Mouse (Mus musculus) neural tube, embryonic 15.5 days (tissue): ENCODE data around the gene Zfp697. TPM values are rescaled to one million over a fixed set of nuclear protein-coding genes. Genes with fewer than 3 reads are reported as not detected.
"Not testable (repeated sequence)": the region's sequence is repeated elsewhere in the genome, so short reads cannot be mapped to it uniquely, and the experiment has no call there.

Experiments used
- ATAC-seq: fragments of 200-750 bp; cut with Nextera tagmentation; 2 replicates; pipeline ENCODE4 v1.8.0; 2017; ENCODE audit warnings: mild to moderate bottlenecking, moderate TSS enrichment, moderate library complexity; ENCODE audit not compliant: low FRiP score
- H3K27ac ChIP-seq: fragments of 300-500 bp; sonication (generic); replicated peaks from 2 replicates; pipeline ENCODE4 v1.5.1; 2015; ENCODE audit warnings: mild to moderate bottlenecking, inconsistent platforms
- H3K27me3 ChIP-seq: fragments of 300-500 bp; sonication (generic); replicated peaks from 2 replicates; pipeline ENCODE4 v1.6.1; 2015; ENCODE audit warnings: inconsistent platforms
- H3K36me3 ChIP-seq: fragments of 300-500 bp; sonication (generic); 2 replicates; pipeline ENCODE4 v1.6.1; 2015; ENCODE audit warnings: inconsistent platforms
- H3K4me1 ChIP-seq: fragments of 300-500 bp; sonication (generic); 2 replicates; pipeline ENCODE4 v1.6.1; 2015; ENCODE audit warnings: inconsistent platforms
- H3K4me2 ChIP-seq: fragments of 300-500 bp; sonication (generic); 2 replicates; pipeline ENCODE4 v1.6.1; 2015; ENCODE audit warnings: inconsistent platforms, mild to moderate bottlenecking, moderate library complexity
- H3K4me3 ChIP-seq: fragments of 300-500 bp; sonication (generic); replicated peaks from 2 replicates; pipeline ENCODE4 v1.5.1; 2015; ENCODE audit warnings: mild to moderate bottlenecking, inconsistent platforms
- H3K9ac ChIP-seq: fragments of 300-500 bp; sonication (generic); replicated peaks from 2 replicates; pipeline ENCODE4 v1.6.1; 2015; ENCODE audit warnings: mild to moderate bottlenecking, inconsistent platforms
- H3K9me3 ChIP-seq: fragments of 300-500 bp; sonication (generic); replicated peaks from 2 replicates; pipeline ENCODE4 v1.6.1; 2016; ENCODE audit warnings: inconsistent platforms
- WGBS: fragments of 180-500 bp; shearing (Covaris S2); methylation state at CpG from one replicate; pipeline ENCODE4 v1.1.7; 2015; ENCODE audit warnings: mixed read lengths; 5-methylcytosine and 5-hydroxymethylcytosine counted together
- polyA plus RNA-seq: library from polyadenylated mRNA; unstranded; fragments of >200 nt; fragmentation: Nextera tagmentation; extraction: Ambion mirVana; gene quantifications from 2 replicates; pipeline ENCODE4 v1.2.1, GENCODE M21; 2015

The Zfp697 gene
- polyA plus RNA-seq, 1 experiment from 2014 or later: 17.0 TPM

GRCm38 (mm10) chr3:98374980-98375379, 7.3 kb upstream of the Zfp697 start:
- WGBS: 92% methylated on average over 5 of the region's 5 CpGs

DNA sequence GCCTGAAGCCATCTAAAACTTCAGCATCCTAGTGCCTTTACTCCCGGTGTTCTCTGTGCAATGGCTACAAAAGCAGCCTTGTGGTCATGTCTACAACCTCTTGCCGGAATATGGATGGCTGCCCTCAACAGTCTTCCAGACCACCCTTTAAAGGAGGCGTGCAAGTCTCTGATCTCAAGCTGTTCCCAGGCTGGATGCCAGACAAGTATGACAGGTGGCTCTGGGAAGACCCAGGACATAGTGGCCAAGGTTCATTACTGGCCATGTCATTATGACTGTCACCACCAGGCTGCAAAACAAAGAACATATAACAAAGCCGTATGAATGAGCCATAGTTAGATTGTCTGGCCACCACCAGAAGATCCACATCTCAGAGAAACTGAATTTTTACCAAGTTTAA, 4.0 kb upstream of the Zfp697 start:
- no peak overlapping the region for H3K4me3 ChIP-seq
- peaks cover 9% of the 10 kb centered on the region; the same call in 1 of the 2 replicates for H3K4me1 ChIP-seq
- H3K9ac ChIP-seq: no peak overlapping the region
- no peak for ATAC-seq
- H3K9me3 ChIP-seq: no peaks in the 10 kb centered on the region
- no peak overlapping the region for H3K4me2 ChIP-seq
- H3K27ac ChIP-seq: no peak overlapping the region
- H3K36me3 ChIP-seq: no peaks in the 10 kb centered on the region
- 90% methylated on average over 4 of the region's 4 CpGs for WGBS
- no peaks in the 10 kb centered on the region for H3K27me3 ChIP-seq

More at GRCm38 (mm10) chr3:98374980-98375379, 7.3 kb upstream of the Zfp697 start:
- Histone ChIP-seq H3K9me3 (no peaks in the 10 kb centered on the region), H3K27ac (no peak overlapping the region), H3K4me3 (no peak overlapping the region), H3K4me2 (no peak overlapping the region), H3K4me1 (no peaks in the 10 kb centered on the region), H3K27me3 (no peaks in the 10 kb centered on the region), H3K9ac (no peak overlapping the region), H3K36me3 (no peaks in the 10 kb centered on the region)
- no peak for ATAC-seq

GRCm38 (mm10) chr3:98379236-98379635, 3.0 kb upstream of the Zfp697 start:
- ATAC-seq: no peak
- Histone ChIP-seq H3K27me3 (no peaks in the 10 kb centered on the region), H3K4me2 (no peak overlapping the region), H3K9ac (no peak overlapping the region), H3K36me3 (no peaks in the 10 kb centered on the region), H3K4me1 (peaks cover 19% of the 10 kb centered on the region), H3K4me3 (no peak overlapping the region), H3K9me3 (no peaks in the 10 kb centered on the region), H3K27ac (no peak overlapping the region)
- 19% methylated on average over 7 of the region's 7 CpGs for WGBS

DNA sequence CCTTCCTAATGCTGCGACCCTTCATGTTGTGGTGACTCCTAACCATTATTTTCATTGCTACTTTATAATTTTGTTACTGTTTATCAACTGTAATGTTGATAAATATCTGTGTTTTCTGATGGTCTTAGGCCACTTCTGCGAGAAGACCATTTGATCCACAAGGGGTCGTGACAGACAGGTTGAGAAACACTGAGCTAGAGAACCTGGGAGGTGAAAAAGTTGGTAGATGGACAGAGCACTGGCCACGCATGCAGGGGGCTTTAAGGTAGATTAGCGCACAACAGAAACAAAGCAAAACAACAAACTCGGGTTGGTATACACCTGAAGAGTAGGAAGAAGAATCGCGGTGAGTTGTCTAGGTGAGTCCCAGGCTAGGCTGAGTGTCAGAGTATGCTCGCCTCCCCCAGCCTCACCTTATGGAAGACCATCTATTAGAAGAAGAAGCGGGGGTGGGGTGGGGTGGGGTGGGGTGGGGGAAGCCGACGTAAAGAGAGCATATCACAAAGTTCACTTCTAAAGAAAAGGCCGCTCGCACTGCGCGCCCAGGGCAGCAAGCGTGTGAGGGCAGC, 500 bp upstream of the Zfp697 start:
- WGBS: 5% methylated on average over 17 of the region's 17 CpGs
- H3K4me1 ChIP-seq: peaks cover 31% of the 10 kb centered on the region
- no peaks in the 10 kb centered on the region for H3K36me3 ChIP-seq
- peak; percentile 25; the same call in 1 of the 2 replicates for ATAC-seq
- H3K9ac ChIP-seq: peak overlapping the region; percentile 94
- peak overlapping the region; percentile 92 for H3K27ac ChIP-seq
- no peaks in the 10 kb centered on the region for H3K27me3 ChIP-seq
- no peaks in the 10 kb centered on the region for H3K9me3 ChIP-seq
- H3K4me2 ChIP-seq: peak overlapping the region; percentile 84
- H3K4me3 ChIP-seq: peak overlapping the region; percentile 94

DNA sequence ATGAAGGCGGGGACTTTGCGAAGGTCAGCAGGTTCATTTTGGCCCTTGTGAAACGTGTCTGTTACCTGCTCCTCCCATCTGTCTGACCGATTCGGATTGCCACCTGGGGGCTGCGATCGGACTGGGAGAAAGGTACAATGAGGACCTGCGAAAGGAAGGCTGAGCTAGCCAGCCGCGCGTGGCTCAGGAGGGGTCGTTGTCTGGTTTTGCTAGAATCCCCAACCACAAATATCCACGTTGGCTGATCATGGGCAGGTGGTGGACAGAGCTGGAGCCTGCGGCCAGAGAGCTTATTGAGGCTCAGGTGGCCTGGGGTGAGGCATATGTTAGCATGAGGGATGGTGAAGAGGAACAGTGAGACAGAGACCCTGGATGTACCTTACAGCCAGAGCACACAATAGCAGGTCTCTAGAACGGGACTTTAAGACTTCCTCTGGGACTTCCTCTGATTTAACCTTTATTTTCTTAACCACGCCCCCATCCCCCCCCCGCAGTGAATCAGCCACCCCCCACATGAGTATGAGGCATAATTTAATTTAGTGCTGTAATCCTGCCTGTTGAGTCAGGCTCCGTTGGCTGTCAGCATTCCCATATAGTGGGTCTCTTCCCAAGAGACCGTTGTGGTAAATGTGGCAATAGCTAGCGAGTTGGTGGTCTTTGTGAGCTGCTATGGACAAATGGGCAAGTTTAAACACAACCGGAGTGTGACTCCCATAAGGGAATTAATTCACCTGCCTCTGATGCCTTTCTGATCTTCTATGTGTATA, 946 bp downstream of the Zfp697 start:
- H3K4me3 ChIP-seq: peak overlapping the region; percentile 94
- H3K9ac ChIP-seq: peak overlapping the region; percentile 94
- H3K27me3 ChIP-seq: no peaks in the 10 kb centered on the region
- H3K9me3 ChIP-seq: no peaks in the 10 kb centered on the region
- peak; percentile 42 for ATAC-seq
- peak overlapping the region; percentile 92 for H3K27ac ChIP-seq
- 4% methylated on average over 21 of the region's 21 CpGs for WGBS
- H3K36me3 ChIP-seq: no peaks in the 10 kb centered on the region
- peaks cover 43% of the 10 kb centered on the region for H3K4me1 ChIP-seq
- H3K4me2 ChIP-seq: peak overlapping the region; percentile 84

- H3K4me1 ChIP-seq: peaks cover 37% of the 10 kb centered on the region
- no peak for ATAC-seq
- no peaks in the 10 kb centered on the region for H3K36me3 ChIP-seq
- H3K27ac ChIP-seq: no peak overlapping the region
- H3K4me3 ChIP-seq: no peak overlapping the region
- H3K9ac ChIP-seq: no peak overlapping the region
- H3K4me2 ChIP-seq: no peak overlapping the region
- no peaks in the 10 kb centered on the region for H3K27me3 ChIP-seq
- H3K9me3 ChIP-seq: no peaks in the 10 kb centered on the region
- 65% methylated on average over 4 of the region's 4 CpGs for WGBS
Measured at GRCm38 (mm10) chr3:98387086-98387485, 4.8 kb downstream of the Zfp697 start.

- Histone ChIP-seq H3K36me3 (no peaks in the 10 kb centered on the region), H3K9ac (no peak overlapping the region), H3K27me3 (no peaks in the 10 kb centered on the region), H3K4me3 (no peak overlapping the region), H3K4me1 (peaks cover 37% of the 10 kb centered on the region), H3K9me3 (no peaks in the 10 kb centered on the region), H3K4me2 (no peak overlapping the region), H3K27ac (no peak overlapping the region)
- WGBS: 81% methylated on average over 7 of the region's 7 CpGs
- no peak for ATAC-seq
Measured at GRCm38 (mm10) chr3:98387756-98388155, 5.5 kb downstream of the Zfp697 start.

DNA sequence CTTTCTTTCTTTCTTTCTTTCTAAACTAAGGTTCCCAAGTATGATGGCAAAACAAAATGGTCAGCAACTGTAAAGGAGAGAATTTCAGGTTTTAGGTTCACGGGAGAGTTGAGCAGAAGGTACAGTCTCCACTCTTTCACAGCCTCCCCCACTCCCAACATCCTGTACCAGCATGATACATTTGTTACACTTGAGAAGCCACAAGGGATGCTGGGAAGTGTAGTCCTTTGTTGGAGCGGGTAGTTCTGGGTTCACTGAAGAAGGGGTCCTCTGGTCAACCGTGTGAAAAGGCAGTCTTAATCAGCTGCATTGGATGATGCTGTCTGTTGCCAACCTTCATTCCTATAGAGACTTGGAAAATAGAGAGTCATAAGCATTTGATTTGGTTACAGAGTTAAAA, 7.0 kb downstream of the Zfp697 start:
- no peak overlapping the region for H3K4me2 ChIP-seq
- H3K36me3 ChIP-seq: no peaks in the 10 kb centered on the region
- H3K27ac ChIP-seq: no peak overlapping the region
- H3K4me1 ChIP-seq: peaks cover 24% of the 10 kb centered on the region
- no peak overlapping the region for H3K4me3 ChIP-seq
- ATAC-seq: no peak
- H3K9ac ChIP-seq: no peak overlapping the region
- H3K9me3 ChIP-seq: no peaks in the 10 kb centered on the region
- WGBS: 62% methylated on average over 3 of the region's 3 CpGs
- H3K27me3 ChIP-seq: no peaks in the 10 kb centered on the region

DNA sequence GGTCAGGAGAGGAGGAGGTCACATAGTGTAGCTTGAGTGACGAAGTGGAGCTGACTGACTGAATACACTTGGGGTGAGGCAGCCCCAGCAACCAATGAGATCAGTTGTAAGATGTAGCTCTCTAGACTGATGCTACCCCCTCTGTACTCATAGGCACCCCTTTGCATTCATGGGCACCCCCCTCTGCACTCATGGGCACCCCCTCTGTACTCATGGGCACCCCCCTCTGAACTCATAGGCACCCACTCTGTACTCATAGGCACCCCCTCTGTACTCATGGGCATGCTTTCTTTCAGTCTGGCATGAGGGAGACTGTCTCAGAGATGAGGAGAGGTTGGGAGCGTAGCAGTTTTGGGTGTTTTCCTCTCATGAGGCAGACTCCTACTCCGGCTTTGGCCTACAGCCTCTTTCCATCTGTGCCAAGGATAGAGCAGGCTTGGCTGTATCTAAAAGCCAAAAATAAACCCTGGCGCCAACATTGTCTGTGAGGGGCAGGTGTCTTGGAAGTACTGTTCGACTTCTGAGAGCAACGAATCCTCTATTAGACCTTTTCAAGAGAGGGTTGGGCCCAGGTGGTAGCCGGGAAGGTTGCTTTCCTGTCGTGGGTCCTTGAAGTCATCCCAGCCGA, 22.1 kb downstream of the Zfp697 start:
- H3K9me3 ChIP-seq, H3K27ac ChIP-seq, H3K36me3 ChIP-seq, H3K4me2 ChIP-seq, H3K9ac ChIP-seq, H3K4me3 ChIP-seq, H3K27me3 ChIP-seq: not testable (repeated sequence)
- ATAC-seq: 0 out of 2 replicates have a peak, but pooled peaks have one; percentile 48
- H3K4me1 ChIP-seq: peaks cover 10% of the 10 kb centered on the region; the same call in 1 of the 2 replicates
- 94% methylated on average over 9 of the region's 9 CpGs for WGBS

DNA sequence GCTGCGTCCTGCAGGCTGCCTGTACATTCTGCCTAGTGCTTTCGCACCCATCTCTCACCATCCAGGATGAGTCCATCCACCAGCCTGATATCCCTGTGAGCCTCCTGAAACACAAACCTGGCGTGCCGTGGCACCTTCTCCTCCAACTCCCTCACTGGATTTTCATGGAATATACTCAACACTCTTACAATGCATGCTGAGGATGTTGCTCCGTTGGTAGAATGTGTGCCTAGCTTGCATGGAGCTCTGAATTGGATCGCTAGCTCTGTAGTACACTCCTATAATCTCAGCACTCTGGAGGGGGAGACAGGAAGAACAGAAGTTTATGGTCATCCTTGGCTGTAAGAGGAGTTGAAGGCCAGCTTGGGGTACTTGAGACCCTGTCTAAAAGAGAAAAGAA, 23.6 kb downstream of the Zfp697 start:
- H3K9ac ChIP-seq, H3K4me2 ChIP-seq, H3K9me3 ChIP-seq, H3K27me3 ChIP-seq, H3K36me3 ChIP-seq, H3K27ac ChIP-seq, ATAC-seq, H3K4me3 ChIP-seq: not testable (repeated sequence)
- 74% methylated on average over 6 of the region's 6 CpGs for WGBS
- H3K4me1 ChIP-seq: peaks cover 10% of the 10 kb centered on the region; the same call in 1 of the 2 replicates

GRCm38 (mm10) chr3:98406569-98407144, 24.4 kb downstream of the Zfp697 start:
- not testable (repeated sequence) for H3K4me3 ChIP-seq, H3K9me3 ChIP-seq, H3K4me2 ChIP-seq, H3K27me3 ChIP-seq, H3K27ac ChIP-seq, H3K36me3 ChIP-seq, H3K9ac ChIP-seq, ATAC-seq
- 56% methylated on average over 12 of the region's 12 CpGs for WGBS
- H3K4me1 ChIP-seq: peaks cover 10% of the 10 kb centered on the region; the same call in 1 of the 2 replicates
